Mouse (Mus musculus) spleen, adult 18-20 months (tissue): ENCODE measurements at regions not wholly inside any gene's neighbourhood (a gene's known extent, or its start where the extent isn't known, plus 50 kb on each side); places are given as distances from the start of the nearest gene placed in this dataset.

Source experiments
- DNase-seq, 2 experiments: peaks; one replicate each; pipeline ENCODE4 v3.0.0; 2022; ENCODE audit warnings: mixed read lengths in 2 of 2

DNA sequence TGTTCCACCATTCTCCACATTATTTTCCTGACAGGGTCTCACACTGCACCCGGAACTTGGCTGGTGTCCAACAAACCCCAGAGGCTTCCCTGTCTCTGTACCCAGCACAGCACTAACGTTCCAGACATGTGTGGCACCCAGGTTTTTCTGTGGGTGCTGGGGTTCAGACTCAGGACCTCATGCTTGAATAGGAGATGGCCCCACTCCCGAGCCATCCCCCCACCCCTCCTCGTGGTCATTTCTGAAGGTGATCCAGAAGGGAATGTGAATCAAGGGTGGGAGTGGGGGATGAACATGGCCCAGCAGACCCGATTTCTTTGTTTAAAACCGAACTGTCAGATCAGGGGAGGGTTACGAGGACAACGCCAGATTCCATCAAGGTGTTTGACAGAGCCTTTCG, 245.6 kb downstream of the Tbc1d1 start:
- peak in 1 of 2 experiments; percentile 1 for DNase-seq

DNA sequence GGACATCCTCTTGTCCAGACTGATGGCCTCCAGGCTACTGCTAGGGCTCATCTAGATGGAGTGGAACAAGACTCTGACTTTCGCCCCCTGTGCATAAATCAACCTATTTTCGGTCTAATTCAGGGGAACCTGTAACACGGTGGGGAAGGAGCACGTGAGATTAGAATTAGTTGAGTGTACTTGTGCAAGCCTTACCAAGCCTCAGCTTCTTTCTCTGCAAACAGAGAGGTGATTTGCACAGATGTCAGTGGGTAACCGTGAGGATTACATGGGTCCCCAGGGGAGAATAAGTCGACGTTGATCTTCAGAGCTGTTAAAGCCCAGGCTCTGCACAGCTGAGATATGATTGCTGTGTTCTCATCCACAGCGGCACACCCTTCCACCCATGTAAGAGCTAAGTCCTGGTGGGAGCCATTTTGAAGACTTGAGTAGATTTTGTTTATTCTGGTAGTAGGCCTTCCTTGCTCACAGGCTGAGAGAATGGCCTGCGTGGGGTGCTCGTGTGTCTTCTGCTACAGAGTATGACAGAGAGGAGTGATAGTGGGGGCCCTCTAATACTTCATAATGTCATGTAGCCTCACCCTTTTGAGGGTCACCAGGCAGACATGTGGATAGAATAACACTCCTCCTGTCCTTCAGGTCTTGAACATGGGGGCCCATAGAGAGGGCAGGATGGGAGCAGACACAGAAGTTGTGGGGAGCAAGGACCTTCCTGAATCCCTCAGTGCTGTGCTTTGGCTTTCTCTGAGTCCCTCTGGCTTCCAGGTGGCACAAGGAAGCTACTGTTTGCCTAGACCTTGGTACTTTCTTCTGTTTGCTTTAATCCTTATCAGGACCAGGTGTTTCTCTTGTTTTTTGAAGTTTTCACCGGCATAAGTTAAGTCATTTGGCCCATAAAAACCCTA, 247.2 kb downstream of the Tbc1d1 start:
- peak in 1 of 2 experiments; percentile 0 for DNase-seq

DNA sequence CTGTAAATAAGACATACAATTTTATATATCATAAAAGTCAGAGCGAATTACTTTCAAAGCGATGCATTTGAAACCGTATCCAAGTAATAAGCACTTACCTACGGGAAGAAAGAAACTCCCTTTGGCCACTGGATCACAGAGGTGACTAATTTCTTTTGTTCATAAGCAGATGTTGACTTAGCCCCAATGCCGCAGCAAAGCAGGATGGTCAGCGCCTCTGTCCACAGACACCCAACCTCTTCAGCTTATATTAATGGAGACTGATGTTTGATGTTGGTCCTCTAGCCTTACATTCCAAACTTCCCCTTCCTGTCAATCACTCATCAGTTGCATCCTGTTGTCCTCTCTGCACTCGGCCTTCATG, 247.9 kb downstream of the Tbc1d1 start:
- no peak for DNase-seq

DNA sequence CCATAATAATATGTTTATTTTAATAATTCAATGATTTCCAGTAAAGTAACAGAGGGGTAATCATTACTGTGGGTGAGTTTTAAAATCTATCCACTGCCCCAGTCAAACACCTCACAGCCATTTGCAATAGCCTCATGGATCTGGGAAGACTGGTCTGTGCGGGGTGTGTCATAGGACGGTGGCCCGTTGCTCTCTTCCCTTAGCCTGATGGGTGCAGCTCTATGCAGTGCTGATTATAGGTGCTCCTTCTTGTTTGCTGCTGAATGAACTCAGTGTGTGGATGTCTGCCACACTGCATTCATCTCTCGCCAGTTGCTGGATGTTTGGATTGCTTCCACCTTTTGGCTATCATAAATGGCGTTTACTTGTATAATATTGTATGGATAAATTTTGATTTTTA, 248.4 kb downstream of the Tbc1d1 start:
- DNase-seq, result no peak

DNA sequence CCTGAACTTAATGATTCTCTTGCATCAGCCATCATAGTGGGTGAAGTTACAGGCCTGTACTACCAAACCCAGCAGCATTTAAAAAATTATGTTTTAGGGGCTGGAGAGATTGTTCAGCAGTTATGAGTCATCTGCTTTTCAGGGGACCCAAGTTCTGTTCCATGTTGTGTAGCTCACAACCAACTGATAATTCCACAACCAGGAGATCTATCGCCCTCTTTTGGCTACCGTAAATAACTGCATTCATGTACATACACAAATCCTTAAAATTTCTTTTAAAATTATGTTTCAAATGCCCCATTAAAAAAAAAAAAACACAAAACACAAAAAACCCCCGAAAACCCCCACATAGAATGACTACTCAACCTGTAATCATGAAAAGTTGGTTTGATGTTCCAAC, 252.8 kb downstream of the Tbc1d1 start:
- no peak for DNase-seq

DNA sequence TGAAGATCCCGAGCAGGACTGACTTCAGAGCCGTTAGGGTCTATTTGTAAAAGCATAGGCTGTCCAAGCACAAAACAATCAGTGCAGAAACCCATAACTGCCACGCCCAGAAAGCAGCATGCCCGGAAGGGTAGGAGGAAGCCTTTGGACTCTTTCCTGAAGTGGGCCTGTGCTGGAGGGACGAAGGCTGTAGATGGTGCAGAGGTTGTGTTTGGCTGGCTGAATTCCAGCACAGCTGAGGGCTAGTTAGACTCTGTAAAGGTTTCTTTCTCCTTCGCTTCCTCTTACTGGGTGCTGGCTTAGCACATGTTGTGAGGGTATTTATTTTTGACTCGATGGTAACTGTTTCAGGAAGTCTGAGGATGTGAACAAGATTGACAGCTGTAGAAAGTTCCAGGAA, 254.5 kb downstream of the Tbc1d1 start:
- DNase-seq, result peak in 1 of 2 experiments; percentile 23

DNA sequence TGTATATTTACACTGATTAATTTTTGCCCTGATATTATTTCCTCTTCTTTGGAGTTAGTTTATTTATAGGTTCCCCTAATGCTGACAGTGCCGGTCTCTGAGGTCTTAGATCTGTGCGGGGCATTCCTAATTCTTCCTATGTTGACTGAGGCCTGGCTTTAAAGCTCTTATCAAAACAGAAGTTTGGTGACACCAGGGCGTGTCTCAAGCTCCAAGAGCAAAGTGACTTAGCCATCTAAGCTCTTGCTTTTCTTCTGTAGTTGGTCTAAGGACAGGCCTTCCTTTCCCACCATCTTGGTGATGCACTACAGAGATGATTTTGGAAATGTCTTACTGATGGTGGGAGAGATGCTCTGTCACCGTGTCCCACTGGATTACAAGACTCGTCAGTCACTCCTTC, 258.4 kb downstream of the Tbc1d1 start:
- DNase-seq, result no peak

DNA sequence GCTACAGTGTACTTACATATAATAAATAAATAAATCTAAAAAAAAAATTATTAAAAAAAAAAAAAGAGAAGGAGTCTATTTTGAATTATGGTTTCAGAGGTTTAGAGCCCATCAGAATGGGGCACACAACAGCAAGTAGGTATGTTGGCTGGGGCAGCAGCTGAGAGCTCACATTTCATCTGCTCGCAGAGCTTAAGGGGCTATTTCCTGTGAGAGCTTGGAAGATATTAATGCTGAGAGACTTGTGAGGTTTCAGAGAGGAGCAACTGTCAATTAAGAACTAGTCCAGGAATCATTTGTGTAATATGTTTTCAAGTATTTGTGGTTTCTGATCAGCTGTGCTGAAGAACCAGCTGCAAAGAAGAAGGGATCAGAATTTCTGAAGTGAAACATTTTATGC, 263.3 kb downstream of the Tbc1d1 start:
- no peak for DNase-seq

DNA sequence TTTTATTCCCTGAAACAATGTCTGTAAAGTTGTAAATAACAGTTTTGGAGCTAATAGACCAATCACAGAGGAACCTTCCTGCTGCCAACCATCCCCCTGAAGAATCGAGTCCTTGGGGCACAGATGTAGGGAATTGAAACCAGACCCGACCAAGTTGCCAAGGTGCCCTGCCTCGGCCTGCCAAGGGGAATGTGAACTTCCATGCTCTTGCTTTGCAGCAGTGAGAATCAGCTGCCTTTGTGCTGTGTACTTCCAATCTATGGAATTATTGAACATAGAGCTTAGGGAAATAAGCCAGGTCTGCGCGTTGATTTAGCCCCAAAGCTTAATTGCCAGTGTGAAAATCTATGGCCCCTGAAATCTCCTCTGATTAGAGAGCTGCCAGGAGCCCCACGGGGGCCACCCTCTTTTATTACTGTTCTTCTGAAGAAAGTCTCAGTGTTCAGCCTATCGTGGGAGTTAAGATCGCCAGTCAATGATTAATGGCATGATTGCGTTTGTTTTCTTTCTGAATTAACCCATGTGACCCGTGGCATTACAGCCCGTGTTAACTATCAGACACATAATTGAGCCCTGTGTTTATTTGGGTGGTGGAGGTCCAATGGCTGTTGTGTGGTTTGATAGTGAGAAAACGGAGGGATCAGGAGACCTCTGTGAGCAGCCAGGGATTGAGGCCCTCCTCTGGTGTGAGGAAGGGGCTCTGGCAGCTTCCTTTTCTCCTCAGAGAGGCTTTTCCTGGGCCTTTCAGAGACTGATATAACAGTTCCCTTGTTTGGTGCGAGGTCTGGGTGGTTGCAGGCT, 266.9 kb downstream of the Tbc1d1 start:
- DNase-seq, result no peak

DNA sequence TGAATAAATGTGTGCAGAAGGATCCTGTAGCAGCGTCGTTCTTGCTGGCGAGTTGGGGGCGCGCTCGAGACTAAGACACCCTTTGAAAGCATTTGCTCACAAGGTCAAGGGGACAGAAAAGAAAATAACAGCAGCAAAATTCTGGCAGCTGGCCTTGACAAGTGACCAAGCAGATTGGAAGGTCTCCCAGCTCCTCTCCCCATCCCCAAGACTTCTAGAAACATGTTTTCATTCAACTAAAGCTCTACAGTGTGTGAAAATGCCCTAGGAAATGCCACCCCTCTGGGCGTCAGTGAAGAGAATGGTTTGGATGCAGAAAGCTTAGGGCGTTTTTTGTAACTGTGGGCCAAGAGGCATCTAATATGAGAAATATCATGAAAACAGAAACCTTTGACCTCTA, 272.7 kb downstream of the Tbc1d1 start:
- DNase-seq, result no peak

DNA sequence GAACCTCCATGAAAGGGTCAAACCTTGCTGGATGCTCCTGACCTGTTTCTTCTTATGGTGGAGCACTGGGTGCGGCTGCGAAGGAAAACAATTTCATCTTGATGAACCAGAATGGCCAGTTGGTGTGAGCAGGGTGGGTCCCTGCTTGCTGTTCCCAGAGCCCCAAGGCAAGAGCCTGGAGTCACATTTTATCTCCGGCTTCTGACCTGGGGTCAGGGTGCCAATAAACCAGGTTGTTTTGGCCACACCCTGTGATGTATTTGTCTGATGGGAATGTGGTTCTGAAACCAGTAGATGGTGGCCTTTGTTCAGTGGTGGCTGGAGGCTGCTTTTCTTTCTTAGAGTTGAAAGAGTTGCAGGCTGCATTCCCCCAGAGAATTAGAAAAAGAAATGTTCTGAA, 274.4 kb downstream of the Tbc1d1 start:
- no peak for DNase-seq

DNA sequence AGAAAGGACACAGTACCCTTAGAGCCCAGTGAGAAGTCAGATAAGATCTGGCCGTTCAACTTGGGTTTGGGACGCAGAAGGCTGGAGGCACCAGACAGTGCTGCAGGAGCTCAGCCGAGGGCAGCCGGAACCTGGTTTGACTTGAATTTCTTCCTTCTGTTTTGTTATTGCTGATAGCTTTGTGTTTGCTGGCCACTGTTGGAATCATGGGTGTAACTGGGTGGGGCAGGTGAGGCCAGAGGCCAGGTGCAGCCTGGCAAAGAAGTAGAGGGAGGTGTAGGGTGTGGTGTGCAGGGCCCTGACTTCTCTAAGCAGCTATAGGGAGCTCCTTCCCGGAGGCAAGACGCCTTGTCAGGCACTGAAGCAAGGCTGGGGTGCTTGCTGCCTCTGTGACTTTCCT, 275.5 kb downstream of the Tbc1d1 start:
- no peak for DNase-seq

DNA sequence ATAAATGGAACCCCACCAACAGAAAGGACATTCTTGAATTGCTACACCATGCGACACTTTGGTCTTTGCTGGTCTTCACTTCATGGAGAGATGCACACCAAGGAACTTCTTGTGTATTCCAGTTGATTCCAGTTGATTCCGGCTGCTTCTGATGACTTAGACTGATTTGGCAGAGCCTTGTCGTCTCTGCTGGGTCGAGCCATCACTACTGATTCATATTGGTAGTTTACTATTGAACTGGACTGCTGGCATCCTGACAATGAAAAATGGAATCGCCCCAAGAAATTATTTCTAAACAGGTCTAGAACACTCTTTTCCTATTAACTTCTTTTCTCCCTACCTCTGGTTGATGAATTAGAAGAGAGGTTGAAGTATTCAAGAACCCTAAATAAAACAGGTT, 277.7 kb downstream of the Tbc1d1 start:
- no peak for DNase-seq

DNA sequence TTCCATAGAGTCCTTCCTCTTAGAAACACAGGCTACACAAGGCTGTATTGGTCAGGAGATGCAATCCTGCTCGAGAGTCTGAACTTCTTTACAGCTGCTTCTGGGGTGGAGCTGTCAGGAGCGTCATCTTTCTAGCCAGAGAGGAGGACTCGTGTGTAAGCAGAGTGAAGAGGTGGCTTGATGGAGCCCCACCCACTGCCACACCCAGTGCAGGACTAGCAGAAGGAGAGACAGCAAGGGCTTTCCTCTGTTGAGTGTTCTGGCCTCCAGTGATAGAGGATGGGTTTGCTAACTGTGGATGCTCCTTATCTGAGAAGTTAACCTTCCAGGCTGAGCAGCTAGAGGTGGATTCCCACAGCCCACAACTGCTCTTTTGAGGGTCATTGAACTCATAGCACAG, 279.4 kb downstream of the Tbc1d1 start:
- DNase-seq, result no peak

DNA sequence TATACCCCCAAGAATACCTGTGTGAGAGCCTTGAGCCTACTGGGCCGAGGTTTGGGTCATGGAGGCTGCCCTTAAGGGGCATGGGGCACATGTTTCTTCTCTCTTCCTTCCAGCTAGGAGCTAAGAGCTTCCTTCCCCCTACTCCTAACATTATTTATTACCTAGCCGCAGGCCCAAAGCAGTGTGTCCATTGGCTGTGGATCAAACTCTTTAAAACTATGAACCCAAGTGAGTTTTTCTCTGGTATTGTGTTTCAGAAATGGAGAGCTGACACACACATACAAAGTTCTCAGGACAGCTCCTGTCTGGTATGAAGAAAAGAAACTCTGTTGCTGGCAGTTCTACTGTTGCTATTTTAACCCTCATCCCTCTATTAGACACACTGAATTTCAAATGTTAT, 279.9 kb downstream of the Tbc1d1 start:
- DNase-seq, result no peak

DNA sequence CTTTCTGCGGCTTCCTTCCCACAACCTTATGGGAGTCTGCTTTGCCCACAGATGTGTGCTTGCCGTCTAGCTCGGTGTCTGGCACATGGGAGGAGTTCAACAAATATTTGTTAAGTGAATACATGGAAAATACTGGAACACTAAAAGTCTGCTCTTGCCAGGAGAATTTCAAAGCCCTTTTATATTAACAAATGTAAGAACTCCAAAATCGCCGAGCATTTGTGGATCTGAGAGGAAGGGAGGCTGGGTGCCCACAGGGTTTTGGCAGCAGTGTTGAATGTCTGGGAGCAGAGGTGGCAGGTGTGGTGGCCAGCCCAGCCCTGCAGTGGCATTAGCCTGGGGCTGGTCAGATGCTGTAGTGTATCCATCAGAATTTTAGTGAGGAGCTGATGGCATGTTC, 281.6 kb downstream of the Tbc1d1 start:
- DNase-seq, result no peak

DNA sequence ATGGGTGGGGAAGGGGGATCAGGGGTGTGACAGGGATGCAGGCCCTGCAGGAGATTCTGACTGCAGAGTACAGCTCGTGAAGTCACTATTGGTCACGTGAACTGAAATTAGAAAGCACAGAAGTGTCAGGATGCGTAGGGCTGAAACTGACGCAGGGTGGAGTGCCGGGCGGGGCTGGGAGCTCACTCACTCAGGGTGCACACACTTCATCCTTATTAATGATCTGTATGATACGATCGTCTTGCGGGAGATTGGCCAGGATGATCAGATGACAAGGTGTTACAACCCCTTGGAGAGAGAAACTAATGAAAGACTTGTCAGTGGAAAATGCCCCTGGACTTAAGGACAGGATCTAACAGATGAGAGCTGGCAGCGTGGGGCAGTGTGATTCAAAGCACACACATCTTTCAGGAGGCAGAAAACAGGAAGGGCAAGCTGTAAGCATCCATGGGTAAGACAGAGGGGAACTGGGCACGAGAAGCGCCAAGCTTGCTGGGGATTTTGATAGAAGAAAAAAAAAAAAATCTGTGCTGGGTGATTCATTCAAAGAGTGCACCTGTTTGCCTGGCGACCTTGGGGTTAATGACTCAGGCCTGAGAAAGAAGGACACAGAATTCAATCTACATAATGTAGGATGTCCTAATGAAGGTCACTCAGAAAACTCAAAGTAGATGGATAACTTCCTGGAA, 282.5 kb downstream of the Tbc1d1 start:
- DNase-seq, result no peak

DNA sequence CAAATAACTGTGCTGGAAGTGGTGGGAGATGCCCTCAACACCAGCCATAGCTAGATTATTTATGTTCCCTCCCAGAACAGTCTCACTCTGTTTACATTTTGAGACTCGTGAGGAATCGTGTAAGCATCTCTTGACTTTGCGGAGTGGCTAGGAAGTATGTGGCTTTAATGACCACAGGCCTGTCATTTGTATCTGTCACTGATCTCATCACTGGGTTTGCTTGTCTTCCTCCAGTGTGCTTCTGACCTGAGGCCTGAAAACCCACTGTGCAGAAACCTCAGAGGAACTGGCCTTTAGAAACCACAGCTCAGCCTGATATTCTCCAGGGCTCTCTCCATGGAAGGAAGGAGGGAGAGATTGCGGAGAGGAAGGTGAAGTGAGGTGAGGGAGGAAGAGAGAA, 291.7 kb downstream of the Tbc1d1 start:
- no peak for DNase-seq

DNA sequence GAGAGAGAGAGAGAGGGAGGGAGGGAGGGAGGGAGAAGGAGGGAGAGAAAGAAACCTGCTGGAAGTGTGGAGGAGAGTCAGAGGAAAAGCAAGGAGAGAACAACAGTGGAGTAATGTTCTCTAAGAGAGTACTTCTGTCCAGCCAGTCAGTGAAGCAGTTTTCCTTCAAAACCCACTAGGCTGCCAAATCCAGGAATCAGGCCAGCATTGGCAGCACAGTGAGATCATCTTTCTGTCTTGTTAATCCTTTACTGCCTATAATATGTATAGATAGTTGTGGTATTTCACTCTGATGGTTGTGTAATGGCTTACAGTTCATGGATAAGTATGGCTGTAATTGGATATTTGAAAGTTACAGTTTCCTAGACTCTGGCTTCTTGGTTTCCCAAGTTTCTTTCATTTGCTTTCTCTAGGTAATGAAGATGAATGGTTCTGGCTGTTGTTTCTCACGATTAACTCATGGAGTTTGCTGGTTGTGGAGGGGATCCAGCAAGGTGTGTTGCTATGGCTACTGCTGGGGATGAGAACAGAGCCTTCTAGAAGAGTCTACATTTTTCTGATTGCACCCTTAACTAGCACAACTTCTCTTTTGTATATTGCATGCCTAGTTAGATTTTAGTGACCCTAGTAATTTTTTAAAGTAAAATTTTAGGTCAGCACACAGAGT, 296.7 kb downstream of the Tbc1d1 start:
- DNase-seq, result no peak

DNA sequence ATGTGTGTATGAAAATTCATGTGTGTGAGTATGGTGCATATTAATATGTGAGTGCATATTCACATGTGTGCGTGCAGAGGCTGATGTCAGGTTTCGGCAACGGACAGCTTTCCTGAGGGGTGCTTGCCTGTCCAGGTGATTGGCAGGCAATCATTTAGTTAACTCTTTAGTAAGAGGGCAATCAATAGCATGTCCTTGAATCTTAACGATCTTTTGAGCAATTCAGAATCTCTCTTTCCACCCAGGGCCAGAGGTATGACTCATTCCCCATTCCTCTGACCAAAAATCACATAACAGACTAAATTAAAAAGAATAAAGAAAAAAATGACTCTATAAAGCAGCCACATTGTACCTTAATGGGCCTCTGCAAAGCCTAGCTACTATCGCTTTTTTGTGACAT, 303.7 kb downstream of the Tbc1d1 start:
- no peak for DNase-seq

DNA sequence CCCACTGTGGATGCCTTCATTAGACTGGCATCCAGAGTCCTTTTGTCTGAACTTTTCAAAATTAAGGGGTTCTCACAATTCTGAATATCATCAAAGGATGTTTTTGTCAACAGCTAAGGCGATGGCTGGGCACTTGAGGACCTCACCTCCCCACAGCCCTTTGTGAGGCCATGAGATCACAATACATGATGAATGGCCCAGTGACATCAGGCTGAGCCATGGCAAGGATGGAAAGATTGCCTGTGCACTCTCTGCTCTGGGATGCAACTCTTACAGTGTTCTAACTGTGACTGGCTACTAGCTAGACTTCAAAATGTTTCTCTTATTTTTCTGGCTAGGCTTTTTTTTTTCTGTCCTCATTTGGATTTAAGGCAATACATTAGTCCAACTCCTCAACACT, 304.8 kb downstream of the Tbc1d1 start:
- no peak for DNase-seq

DNA sequence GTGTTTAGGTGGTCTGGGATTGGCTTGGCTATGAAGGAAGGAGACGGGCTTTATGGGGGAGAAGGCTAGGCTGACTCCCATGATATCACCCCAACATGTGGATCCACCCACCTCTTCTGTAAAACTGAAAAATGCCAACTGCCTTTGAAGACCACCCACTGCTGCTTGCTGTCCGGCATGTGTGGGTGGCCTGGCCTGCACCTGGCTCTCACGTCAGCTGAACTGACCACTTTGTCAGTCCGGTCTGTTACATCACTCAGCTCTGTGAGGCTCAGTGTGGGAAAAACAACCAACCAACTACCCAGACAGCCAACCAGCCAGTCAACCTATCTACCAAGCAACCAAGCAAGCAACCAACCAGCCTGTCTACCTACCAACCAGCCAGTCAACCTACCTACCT, 305.5 kb downstream of the Tbc1d1 start:
- DNase-seq, result no peak

DNA sequence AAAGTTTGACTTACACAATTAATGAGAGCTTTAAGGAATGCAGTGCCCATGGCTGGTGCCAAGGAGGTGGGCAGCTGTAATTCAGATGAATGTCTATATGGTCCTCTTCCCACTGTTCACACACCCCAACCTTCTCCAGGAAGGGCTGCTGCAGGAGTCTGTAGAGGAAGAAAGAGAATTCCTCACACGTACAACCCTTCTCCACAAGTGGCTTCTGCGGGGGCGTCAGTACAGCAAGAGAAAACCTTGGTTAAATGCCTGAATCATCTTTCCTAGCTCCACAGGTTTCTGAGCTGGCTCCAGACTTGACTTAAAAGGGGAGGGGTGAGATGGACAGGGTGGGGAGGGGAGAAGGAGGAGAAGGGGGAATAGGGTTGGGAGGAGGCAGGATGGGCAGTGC, 306.3 kb downstream of the Tbc1d1 start:
- DNase-seq, result no peak
